Mouse (Mus musculus): ENCODE measurements around the gene Nes.

The Nes gene

DNA sequence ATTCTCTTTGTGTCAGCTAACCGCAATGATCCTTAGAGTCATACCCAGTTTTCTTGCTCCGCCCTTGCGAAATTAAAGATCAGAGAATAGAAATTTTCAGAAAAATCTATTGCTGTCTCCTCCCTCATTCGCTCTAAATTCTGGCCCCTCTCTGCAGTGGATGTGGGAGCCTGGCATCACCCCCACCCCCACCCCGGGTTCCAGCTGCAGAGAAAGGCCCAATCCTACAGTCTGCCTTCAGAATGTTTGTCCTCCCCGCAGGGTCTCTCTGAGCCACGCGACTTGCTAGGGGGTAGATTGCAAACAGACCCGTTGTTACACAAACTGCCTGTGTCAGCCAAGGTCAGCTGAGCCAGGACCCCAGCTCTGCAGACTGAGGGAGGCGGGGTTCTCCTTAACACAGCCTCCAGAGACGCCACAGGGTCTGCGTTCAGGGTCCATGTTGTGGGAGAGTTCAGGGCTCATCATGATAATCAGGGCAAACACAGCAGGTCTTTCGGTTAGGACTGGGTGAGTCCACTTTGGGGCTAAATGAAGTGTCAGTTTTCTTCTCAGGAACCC is 20.8 kb upstream of the Nes start:
- no peak for DNase-seq (ENCODE audit: low spot score)

- no peak for DNase-seq (ENCODE audit: low spot score)
Measured at GRCm38 (mm10) chr3:87951946-87952345, 18.9 kb upstream of the Nes start.

- DNase-seq (ENCODE audit: low spot score) = no peak
Measured at GRCm38 (mm10) chr3:87952440-87952839, 18.4 kb upstream of the Nes start.

DNA sequence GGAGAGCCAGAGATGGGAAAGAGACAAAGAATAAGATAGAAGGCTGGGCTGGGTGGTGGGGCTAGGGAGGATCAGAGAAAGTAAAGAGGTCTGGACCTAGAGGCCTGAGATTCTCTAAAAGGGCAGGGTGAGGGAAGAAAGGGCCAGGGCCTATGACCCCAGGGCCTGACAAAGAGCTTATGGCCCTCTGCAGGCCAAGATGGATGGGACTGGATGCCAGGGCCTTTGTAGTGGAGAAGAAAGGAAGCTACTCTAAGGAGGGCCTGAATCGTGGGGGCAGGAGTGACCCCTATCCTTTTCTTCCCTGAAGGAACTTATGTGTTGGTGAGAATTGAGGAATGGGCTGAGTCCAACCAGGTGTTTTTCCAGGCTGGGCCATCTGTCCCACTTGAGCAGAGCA is 12.8 kb upstream of the Nes start:
- no peak for DNase-seq (ENCODE audit: low spot score)

- no peak for DNase-seq (ENCODE audit: low spot score)
Measured at GRCm38 (mm10) chr3:87958476-87958875, 12.4 kb upstream of the Nes start.

GRCm38 (mm10) chr3:87958967-87959366 is 11.9 kb upstream of the Nes start:
- no peak for DNase-seq (ENCODE audit: low spot score)

DNA sequence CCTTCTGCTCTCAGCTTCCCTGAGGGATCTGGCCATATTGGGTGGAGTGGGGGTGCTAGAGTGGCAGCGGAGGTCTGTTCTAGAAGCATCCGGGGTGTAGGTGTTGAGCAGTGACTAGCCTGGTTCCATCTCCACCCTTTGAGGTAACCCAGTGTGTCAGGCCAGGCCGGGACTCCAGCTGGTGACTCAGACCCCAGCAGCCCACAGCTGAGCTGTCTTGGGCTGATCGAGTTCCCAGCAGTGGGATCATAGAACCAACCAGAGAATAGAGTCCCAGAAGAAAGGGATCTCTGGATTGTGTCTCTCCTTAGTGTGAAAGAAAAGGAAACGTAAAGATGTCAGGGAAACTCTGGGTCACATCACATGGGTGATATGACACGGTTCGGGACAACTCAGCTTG is 11.5 kb upstream of the Nes start:
- DNase-seq (ENCODE audit: low spot score) = no peak

DNA sequence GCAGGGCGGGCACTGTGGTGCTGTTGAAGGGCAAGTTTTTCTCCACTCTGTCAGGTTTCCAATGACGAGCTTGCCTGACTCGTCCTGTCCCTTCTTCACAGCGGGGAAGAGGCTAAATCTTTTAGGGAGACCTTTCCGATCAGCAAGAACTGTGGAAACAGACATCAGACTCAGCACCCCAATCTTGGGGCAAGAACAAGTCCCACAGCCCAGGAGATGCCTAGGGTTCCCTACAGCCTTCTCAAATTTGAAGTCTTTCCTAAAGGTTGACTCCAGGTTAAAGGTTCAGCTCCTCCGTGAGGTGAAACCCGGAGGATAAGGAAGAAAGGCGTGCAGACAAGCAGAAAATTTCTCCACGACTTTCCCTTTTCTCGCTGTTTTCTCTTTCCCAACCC is 10.7 kb upstream of the Nes start:
- no peak for DNase-seq (ENCODE audit: low spot score)

- DNase-seq (ENCODE audit: low spot score) = peak; percentile 77
Measured at GRCm38 (mm10) chr3:87960586-87961191, 10.2 kb upstream of the Nes start.

DNA sequence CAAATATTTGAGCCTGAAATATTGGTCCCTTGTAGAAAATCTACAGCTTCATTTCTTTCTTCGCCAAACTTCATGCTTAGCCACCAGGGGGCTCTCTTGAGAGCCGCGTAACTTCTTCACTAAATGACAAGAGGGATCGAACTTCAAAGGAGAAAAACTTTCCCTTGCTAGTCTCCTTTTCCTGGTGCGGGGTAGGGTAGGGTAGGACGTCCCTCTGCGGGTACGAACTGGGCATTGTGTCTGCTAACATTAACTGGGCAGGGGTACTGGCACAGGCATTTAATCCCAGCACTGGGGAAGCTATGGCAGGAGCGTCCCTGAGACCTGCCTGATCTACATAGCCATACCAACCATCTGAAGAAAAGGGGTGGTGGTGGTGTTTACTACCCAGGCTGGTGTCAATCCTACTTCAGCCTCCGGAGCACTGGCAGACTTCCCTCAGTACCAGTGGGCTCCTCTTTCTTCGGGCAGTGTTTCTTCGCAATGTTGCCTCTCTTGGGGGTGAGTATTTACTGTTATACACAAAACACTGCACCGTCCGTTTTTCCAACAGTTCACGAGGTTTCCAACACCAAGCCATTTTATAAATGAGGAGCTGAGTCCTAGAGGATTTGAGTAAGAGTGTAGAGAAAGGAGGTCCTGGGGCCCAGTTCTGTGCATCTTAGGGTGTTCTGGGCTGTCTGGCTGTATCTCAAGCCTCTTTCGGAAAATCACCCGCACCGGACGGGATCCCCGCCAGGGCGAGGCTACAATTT is 517 bp upstream of the Nes start:
- DNase-seq (ENCODE audit: low spot score) = peak; percentile 60

- DNase-seq (ENCODE audit: low spot score) = no peak
Measured at GRCm38 (mm10) chr3:87971489-87972202, 768 bp downstream of the Nes start.

DNA sequence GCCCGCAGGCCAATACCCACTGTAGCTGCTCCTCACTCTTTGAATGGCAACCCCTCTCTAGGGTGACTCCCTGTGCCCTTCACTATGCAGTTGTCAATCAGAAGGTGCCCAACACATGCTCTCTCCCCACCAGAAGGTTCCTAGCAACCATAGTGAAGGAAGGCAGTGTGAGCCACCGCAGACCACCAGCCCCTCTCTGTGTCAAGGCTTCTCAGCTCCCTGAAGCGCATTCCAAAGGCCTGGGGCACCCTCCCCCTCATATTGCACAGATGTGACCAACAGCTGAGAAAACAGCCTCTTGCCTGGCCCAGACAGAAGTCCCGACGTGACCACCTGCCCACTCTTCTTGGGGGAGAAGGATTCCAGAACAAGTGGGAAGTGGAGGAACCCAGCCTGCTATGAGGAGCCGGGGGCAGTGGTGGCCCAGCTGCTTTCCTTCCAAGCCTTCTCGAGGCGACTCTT is 1.4 kb downstream of the Nes start:
- no peak for DNase-seq (ENCODE audit: low spot score)

DNA sequence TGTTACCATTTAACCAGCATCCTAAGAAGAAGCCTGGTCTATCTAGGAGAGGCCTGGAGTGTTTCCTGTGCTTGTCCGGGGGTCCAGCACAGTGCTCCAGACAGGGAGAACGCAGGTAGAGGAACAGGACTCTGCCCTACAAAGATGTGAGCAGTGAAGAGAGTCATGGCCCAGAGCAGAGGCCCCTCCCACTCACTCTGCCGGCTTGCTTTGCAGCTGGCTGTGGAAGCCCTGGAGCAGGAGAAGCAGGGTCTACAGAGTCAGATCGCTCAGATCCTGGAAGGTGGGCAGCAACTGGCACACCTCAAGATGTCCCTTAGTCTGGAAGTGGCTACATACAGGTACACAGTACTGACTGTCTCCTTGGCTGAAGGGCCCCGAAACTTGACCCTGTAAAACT is 1.9 kb downstream of the Nes start:
- no peak for DNase-seq (ENCODE audit: low spot score)

DNA sequence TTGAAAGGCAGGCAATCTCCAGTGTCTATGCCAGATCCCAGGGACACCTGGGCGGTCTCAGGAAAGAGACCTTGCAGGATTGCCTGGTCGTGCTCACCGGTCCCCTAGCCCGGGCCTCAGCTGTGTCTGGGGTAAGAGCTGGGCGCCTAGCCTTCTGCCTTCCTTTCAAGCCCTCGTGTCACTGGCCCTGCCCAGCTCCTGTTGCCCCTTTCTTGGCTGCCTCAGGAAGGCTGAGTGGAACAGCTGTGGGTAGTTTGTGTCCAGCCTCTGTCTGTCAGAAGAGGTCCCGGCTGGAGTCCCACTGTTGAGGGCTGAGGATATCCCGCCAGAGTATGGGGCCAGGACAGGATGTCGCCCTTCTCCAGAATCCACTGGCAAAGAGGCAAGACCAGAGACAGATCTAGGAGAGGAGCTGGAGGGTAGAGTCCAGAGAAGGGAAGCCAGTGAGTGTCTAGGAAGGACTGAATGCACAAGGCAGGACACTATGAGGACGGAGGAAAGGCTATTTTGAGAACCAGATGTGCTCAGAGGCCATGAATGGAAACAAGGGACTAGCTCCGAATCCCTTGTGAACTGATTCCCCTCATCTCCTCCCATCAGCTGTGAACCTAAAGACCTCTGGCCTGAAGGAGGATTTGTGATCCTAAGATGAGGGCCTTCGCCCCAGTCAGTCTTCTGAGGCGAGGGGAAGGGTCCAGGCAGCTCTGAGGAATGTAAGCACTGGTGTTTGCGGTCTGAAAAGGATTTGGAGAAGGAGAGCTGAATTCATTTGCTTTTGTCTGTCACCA is 2.9 kb downstream of the Nes start:
- DNase-seq (ENCODE audit: low spot score) = no peak

- DNase-seq (ENCODE audit: low spot score) = no peak
Measured at GRCm38 (mm10) chr3:87974381-87974987, 3.6 kb downstream of the Nes start.

GRCm38 (mm10) chr3:87979493-87979892 is 8.6 kb downstream of the Nes start:
- DNase-seq (ENCODE audit: low spot score) = no peak

GRCm38 (mm10) chr3:87980085-87980484 is 9.2 kb downstream of the Nes start:
- no peak for DNase-seq (ENCODE audit: low spot score)

- DNase-seq (ENCODE audit: low spot score) = no peak
Measured at GRCm38 (mm10) chr3:87980728-87981127, 9.8 kb downstream of the Nes start.

DNA sequence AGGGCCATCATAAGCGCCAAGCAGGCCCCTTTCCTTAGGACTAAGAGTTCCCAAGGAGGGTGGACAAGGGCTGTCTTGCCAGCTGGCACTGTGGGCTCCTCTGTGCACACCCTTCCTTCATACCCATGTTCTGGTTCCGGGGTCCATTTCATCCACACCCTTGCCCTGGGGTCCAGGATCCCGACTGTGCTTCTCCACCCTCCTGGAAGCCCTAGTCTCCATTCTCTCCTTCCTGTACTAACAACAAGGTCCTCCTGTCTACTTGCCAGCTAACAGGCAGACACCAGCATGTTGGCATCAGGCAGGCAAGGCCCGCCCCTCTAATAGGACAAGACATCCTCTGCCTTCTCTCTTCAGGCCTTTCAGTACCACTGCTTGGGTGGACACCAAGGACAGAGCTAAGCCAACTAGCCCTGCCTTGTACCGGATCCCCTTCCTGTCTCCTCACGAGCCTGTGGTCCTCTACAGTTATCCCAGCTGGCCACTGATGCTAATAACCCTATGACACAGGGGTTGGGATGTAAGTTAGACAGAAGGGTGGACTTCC is 10.4 kb downstream of the Nes start:
- DNase-seq (ENCODE audit: low spot score) = no peak

DNA sequence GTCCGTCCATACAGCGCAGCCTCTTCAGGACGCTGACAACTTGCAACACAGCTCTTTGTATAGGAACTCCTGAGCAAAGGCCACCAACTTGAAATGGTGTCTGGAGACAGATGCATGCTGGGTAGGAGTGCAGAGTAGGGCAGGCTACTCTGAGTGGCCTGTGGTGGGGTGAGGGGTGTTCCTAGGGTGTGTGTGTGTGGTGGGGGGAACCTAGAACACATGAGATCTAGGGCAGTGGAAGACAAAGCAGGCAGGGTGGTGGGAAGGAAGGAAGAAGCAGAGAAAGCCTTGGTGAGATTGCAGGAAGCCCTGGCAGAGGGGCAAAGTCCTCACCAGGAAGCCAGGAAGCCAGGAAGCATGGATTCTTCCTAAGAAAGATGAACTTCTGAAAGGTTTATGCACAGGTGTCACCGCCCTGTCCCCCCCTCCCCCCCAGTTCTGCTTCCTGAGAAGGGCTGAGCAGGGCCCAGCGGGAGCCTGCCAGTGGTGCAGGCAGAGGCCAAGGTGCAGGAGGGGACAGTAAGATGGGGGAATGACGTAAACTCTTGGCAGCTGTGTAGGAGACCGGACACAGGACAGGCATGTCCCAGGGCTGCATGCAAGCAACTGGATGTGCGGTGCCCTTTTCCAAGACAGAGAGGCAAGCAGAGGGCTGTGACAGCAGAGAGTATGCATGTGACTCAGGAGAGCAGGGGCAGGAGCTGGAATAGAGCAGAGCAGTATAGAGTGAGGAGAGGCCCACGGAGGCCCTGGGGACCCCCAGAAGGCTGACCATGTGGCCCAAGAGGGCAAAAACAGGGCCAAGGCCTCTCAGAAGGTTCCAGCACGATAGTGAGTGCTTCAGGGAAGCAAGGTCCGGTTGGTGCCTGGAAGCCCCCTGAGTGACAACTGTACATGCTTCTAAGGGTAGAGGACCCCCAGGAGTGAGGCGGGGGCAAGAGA is 11.3 kb downstream of the Nes start:
- no peak for DNase-seq (ENCODE audit: low spot score)
